Mouse (Mus musculus): ENCODE data around the gene Nlk.

- no peak for TF ChIP-seq CTCF (IDR thresholded peaks at IDR 0.05; ENCODE audit: low read depth)
- no peak for TF ChIP-seq EP300 (IDR thresholded peaks at IDR 0.05; ENCODE audit: low read depth)
Observed at GRCm38 (mm10) chr11:78621926-78622325, 75.2 kb downstream of the Nlk start.
